Mouse (Mus musculus): Measurements from ENCODE around the gene Ermard. TPM values are rescaled to one million over a fixed set of nuclear protein-coding genes. Genes with fewer than 3 reads are reported as not detected.

Ermard gene
- total RNA-seq, 2 experiments from 2014 or later, result 53.9 to 69.1 TPM

- Histone ChIP-seq H3K27ac (no peak overlapping the region), H3K4me3 (no peak overlapping the region)
- no peak for DNase-seq (ENCODE audit: low spot score in 2 of 2)
- TF ChIP-seq CTCF (conservative IDR thresholded peaks at IDR 0.05), result no peak
Observed at GRCm38 (mm10) chr17:15084226-15084848, 43.3 kb downstream of the Ermard start.

- no peak overlapping the region for H3K27ac ChIP-seq
- no peak for TF ChIP-seq CTCF (conservative IDR thresholded peaks at IDR 0.05)
- no peak for DNase-seq (ENCODE audit: low spot score in 2 of 2)
- H3K4me3 ChIP-seq, result no peak overlapping the region
Observed at GRCm38 (mm10) chr17:15085006-15085405, 44.0 kb downstream of the Ermard start.

GRCm38 (mm10) chr17:15088166-15088565, 47.2 kb downstream of the Ermard start:
- Histone ChIP-seq H3K27ac (no peak overlapping the region), H3K4me3 (no peak overlapping the region)
- no peak for DNase-seq (ENCODE audit: low spot score in 2 of 2)
- TF ChIP-seq CTCF (conservative IDR thresholded peaks at IDR 0.05), result no peak

GRCm38 (mm10) chr17:15088591-15089001, 47.6 kb downstream of the Ermard start:
- Histone ChIP-seq H3K27ac (no peak overlapping the region), H3K4me3 (no peak overlapping the region)
- DNase-seq (ENCODE audit: low spot score in 2 of 2), result no peak
- no peak for TF ChIP-seq CTCF (conservative IDR thresholded peaks at IDR 0.05)

- Histone ChIP-seq H3K4me3 (no peak overlapping the region), H3K27ac (no peak overlapping the region)
- no peak for TF ChIP-seq CTCF (conservative IDR thresholded peaks at IDR 0.05)
- no peak for DNase-seq (ENCODE audit: low spot score in 2 of 2)
Observed at GRCm38 (mm10) chr17:15091739-15092138, 50.7 kb downstream of the Ermard start.

- no peak for TF ChIP-seq CTCF (conservative IDR thresholded peaks at IDR 0.05)
- no peak for DNase-seq (ENCODE audit: low spot score in 2 of 2)
- Histone ChIP-seq H3K4me3 (no peak overlapping the region), H3K27ac (no peak overlapping the region)
Observed at GRCm38 (mm10) chr17:15093523-15093922, 52.5 kb downstream of the Ermard start.

GRCm38 (mm10) chr17:15096853-15097252, 55.8 kb downstream of the Ermard start:
- Histone ChIP-seq H3K4me3 (no peak overlapping the region), H3K27ac (no peak overlapping the region)
- TF ChIP-seq CTCF (conservative IDR thresholded peaks at IDR 0.05), result no peak
- DNase-seq (ENCODE audit: low spot score in 2 of 2), result no peak

GRCm38 (mm10) chr17:15098677-15099076, 57.7 kb downstream of the Ermard start:
- TF ChIP-seq CTCF (conservative IDR thresholded peaks at IDR 0.05), result no peak
- no peak overlapping the region for H3K27ac ChIP-seq
- no peak for DNase-seq (ENCODE audit: low spot score in 2 of 2)
- H3K4me3 ChIP-seq, result no peak overlapping the region

- H3K27ac ChIP-seq, result no peak overlapping the region
- no peak for TF ChIP-seq CTCF (conservative IDR thresholded peaks at IDR 0.05)
- no peak overlapping the region for H3K4me3 ChIP-seq
- no peak for DNase-seq (ENCODE audit: low spot score in 2 of 2)
Observed at GRCm38 (mm10) chr17:15101355-15101754, 60.3 kb downstream of the Ermard start.

GRCm38 (mm10) chr17:15107143-15107649, 66.2 kb downstream of the Ermard start:
- no peak for TF ChIP-seq CTCF (conservative IDR thresholded peaks at IDR 0.05)
- no peak for DNase-seq (ENCODE audit: low spot score in 2 of 2)
- H3K4me3 ChIP-seq, result no peak overlapping the region
- H3K27ac ChIP-seq, result no peak overlapping the region

GRCm38 (mm10) chr17:15108473-15109441, 67.7 kb downstream of the Ermard start:
- TF ChIP-seq CTCF (conservative IDR thresholded peaks at IDR 0.05), result no peak
- Histone ChIP-seq H3K27ac (peak overlapping the region; percentile 82), H3K4me3 (no peak overlapping the region; the same call in 1 of the 2 replicates)
- peak; percentile 48 to 50 for DNase-seq (ENCODE audit: low spot score in 2 of 2)

- no peak for TF ChIP-seq CTCF (conservative IDR thresholded peaks at IDR 0.05)
- no peak for DNase-seq (ENCODE audit: low spot score in 2 of 2)
- Histone ChIP-seq H3K4me3 (no peak overlapping the region), H3K27ac (no peak overlapping the region)
Observed at GRCm38 (mm10) chr17:15115550-15115949, 74.5 kb downstream of the Ermard start.

GRCm38 (mm10) chr17:15120096-15120495, 79.1 kb downstream of the Ermard start:
- H3K4me3 ChIP-seq, result no peak overlapping the region
- DNase-seq (ENCODE audit: low spot score in 2 of 2), result no peak
- no peak overlapping the region for H3K27ac ChIP-seq
- no peak for TF ChIP-seq CTCF (conservative IDR thresholded peaks at IDR 0.05)
